Mouse (Mus musculus) forebrain, postnatal 0 days (tissue): ENCODE results near the gene Cckar. TPM values are rescaled to one million over a fixed set of nuclear protein-coding genes. Genes with fewer than 3 reads are reported as not detected.
"Not testable (repeated sequence)": the region's sequence is repeated elsewhere in the genome, so short reads cannot be mapped to it uniquely, and the experiment has no call there.

Source experiments
- ATAC-seq: fragments of 200-750 bp; cut with Nextera tagmentation; 2 replicates; pipeline ENCODE4 v1.8.0; 2017; ENCODE audit warnings: mild to moderate bottlenecking, moderate library complexity
- DNase-seq: peaks from one replicate; pipeline ENCODE4 v3.0.0-alpha.2; 2015
- H3K27ac ChIP-seq: fragments of 300-500 bp; sonication (generic); 2 replicates; pipeline ENCODE4 v1.5.1; 2014; ENCODE audit warnings: low read depth, mild to moderate bottlenecking, antibody characterized with exemption, low read length, moderate library complexity, mixed read lengths
- H3K27me3 ChIP-seq: fragments of 300-500 bp; sonication (generic); 2 replicates; pipeline ENCODE4 v1.6.1; 2014; ENCODE audit warnings: mild to moderate bottlenecking, low read length, mixed read lengths; ENCODE audit not compliant: insufficient read depth
- H3K36me3 ChIP-seq: fragments of 300-500 bp; sonication (generic); 2 replicates; pipeline ENCODE4 v1.6.1; 2014; ENCODE audit warnings: mild to moderate bottlenecking, moderate library complexity; ENCODE audit not compliant: insufficient read depth
- H3K4me1 ChIP-seq: fragments of 300-500 bp; sonication (generic); 2 replicates; pipeline ENCODE4 v1.6.1; 2014; ENCODE audit warnings: antibody characterized with exemption; ENCODE audit not compliant: insufficient read depth
- H3K4me2 ChIP-seq: fragments of 300-500 bp; sonication (generic); 2 replicates; pipeline ENCODE4 v1.6.1; 2014; ENCODE audit warnings: low read depth, mild to moderate bottlenecking, moderate library complexity
- H3K4me3 ChIP-seq: fragments of 300-500 bp; sonication (generic); 2 replicates; pipeline ENCODE4 v1.5.1; 2014; ENCODE audit warnings: low read depth, low read length, mixed read lengths
- H3K9ac ChIP-seq: fragments of 300-500 bp; sonication (generic); 2 replicates; pipeline ENCODE4 v1.6.1; 2014; ENCODE audit warnings: mild to moderate bottlenecking
- H3K9me3 ChIP-seq: fragments of 300-500 bp; sonication (generic); 2 replicates; pipeline ENCODE4 v1.6.1; 2016; ENCODE audit warnings: low read length
- CTCF ChIP-seq: sonication (generic); IDR thresholded peaks from 2 replicates; pipeline ENCODE4 v1.5.1; 2016; ENCODE audit warnings: antibody characterized with exemption, control low read depth, low read depth
- WGBS: fragments of 180-500 bp; shearing (Covaris S2); extraction: QIAGEN DNeasy Blood & Tissue Kit; methylation state at CpG from one replicate; pipeline ENCODE4 v1.1.7; 2014; 5-methylcytosine and 5-hydroxymethylcytosine counted together
- polyA plus RNA-seq: library from polyadenylated mRNA; unstranded; fragments of >200 nt; fragmentation: Nextera tagmentation; extraction: Ambion mirVana; gene quantifications from 2 replicates; pipeline ENCODE4 v1.2.1, GENCODE M21; 2015
- total RNA-seq: library from RNA; depleted of rRNA; stranded (reverse); fragments of >200 nt; gene quantifications from 2 replicates; pipeline ENCODE4 v1.2.3, GENCODE M21; 2014

The Cckar gene
- total and polyA plus RNA-seq, 2 experiments from 2014 or later = 0.74 to 1.3 TPM

DNA sequence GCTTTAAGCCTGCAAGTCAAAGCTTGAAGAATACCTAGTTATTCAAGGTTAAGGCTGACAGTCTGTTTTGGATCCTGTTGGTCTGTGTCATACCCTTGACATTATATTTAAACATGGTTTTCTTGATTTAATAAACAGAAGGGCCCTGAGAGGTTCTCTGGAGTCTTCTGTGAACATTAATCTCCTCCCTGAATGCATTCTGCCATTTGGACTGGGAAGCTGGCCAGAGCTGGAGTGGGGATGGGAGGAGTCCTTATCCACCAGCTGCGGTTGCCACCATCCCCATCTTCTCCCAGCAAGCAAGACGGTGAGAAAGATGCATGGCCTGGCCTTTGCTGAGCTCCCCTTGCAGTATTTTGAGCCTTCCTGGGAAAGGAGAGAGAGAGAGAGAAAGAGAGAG is 21.1 kb downstream of the Cckar start:
- H3K9ac ChIP-seq = no peak overlapping the region
- no peak for TF ChIP-seq CTCF
- ATAC-seq = no peak
- no peak overlapping the region for H3K27ac ChIP-seq
- no peak overlapping the region for H3K4me3 ChIP-seq
- no peaks in the 10 kb centered on the region for H3K36me3 ChIP-seq
- H3K4me2 ChIP-seq = no peak overlapping the region
- H3K27me3 ChIP-seq = no peaks in the 10 kb centered on the region
- H3K4me1 ChIP-seq = no peaks in the 10 kb centered on the region
- no peak for DNase-seq
- no peaks in the 10 kb centered on the region for H3K9me3 ChIP-seq
- 74% methylated on average over 2 of the region's 2 CpGs for WGBS

DNA sequence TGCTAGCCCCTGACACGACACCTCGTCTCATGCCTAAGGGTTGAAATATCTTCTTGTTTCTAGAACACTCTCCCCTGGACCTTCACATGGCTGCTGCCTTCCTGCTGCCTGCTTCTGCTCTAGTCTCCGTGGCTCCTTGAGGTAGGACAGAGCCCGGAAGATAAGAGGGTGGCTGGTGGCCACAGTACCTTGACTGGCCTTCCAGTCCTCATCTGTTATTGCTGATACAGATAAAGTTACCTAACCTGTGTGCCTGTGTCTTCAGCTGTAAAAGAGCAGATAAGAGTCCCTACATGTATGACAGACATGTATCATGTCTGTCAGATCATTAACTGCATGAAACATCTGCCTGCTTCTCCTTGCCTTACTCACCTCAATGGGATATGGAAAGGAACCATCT is 21.9 kb downstream of the Cckar start:
- H3K27ac ChIP-seq = no peak overlapping the region
- WGBS = 93% methylated on average over 4 of the region's 4 CpGs
- DNase-seq = no peak
- no peak overlapping the region for H3K4me2 ChIP-seq
- no peak overlapping the region for H3K4me3 ChIP-seq
- H3K9me3 ChIP-seq = no peaks in the 10 kb centered on the region
- no peak for ATAC-seq
- no peak for TF ChIP-seq CTCF
- no peak overlapping the region for H3K9ac ChIP-seq
- H3K36me3 ChIP-seq = no peaks in the 10 kb centered on the region
- no peaks in the 10 kb centered on the region for H3K4me1 ChIP-seq
- no peaks in the 10 kb centered on the region for H3K27me3 ChIP-seq

DNA sequence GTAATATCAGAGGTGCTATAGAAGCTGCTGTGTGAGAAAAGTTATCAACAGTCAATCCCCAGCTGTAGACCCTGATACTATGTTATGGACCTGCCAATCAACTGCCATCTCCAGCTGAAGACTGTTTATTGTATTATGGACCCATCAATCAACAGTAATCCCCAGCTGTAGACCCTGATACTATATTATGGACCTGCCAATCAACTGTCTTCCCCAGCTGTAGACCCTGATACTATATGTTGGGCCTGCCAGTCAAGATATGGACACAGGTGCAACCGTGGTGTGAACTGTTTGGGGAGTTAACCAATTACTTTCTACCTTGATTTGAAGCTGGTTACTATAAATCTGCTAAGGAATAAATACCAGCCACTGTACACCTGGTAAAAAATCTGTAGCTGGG is 23.1 kb downstream of the Cckar start:
- ATAC-seq = no peak
- Histone ChIP-seq H3K4me1 (no peaks in the 10 kb centered on the region), H3K27ac (no peak overlapping the region), H3K4me3 (no peak overlapping the region), H3K4me2 (no peak overlapping the region), H3K9me3 (no peaks in the 10 kb centered on the region), H3K9ac (no peak overlapping the region), H3K27me3 (no peaks in the 10 kb centered on the region), H3K36me3 (no peaks in the 10 kb centered on the region)
- no peak for TF ChIP-seq CTCF
- 71% methylated on average over 1 of the region's 1 CpGs for WGBS
- no peak for DNase-seq

DNA sequence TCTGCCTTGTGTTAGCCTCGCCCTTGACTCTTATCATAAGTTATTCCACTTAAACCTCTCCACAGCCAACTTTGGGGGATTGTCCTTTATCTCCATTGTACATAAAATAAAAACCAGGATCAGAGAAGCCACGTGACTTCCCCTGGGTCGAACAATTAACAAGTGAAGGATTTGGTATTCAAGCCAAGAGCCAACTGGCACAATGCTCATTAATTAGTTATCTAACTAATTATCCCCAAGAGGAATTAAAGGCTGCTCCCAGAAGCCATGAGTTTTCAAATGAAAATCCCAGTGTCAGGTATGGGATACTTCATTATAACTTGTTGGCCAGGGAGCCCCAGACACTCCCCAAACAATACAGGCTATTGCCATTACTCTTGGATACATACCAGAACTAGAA is 23.6 kb downstream of the Cckar start:
- no peak overlapping the region for H3K9ac ChIP-seq
- H3K4me1 ChIP-seq = no peaks in the 10 kb centered on the region
- no peaks in the 10 kb centered on the region for H3K36me3 ChIP-seq
- no peak overlapping the region for H3K27ac ChIP-seq
- H3K4me2 ChIP-seq = no peak overlapping the region
- H3K4me3 ChIP-seq = no peak overlapping the region
- DNase-seq (no peak), ATAC-seq (no peak)
- no peaks in the 10 kb centered on the region for H3K27me3 ChIP-seq
- TF ChIP-seq CTCF = no peak
- WGBS = 32% methylated on average over 3 of the region's 3 CpGs
- H3K9me3 ChIP-seq = no peaks in the 10 kb centered on the region

DNA sequence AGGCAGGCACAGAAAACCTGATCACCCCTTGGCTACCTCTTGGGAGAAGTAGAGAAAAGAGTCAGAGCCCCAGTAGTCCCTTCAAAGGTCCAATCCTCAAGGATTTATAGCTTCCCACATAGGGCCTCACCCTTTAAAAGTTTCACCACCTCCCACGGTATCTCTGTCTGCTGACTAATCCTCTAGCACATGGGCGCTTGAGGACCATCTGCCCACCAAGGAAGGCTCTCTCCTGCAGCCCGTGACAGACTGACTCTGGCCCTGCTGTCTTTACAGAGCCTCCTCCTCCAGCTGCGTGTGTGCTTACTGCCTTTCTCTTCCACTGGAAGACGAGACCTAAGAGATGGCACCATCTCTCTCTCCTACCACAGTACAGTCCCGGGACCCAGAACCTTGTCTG is 27.9 kb downstream of the Cckar start:
- WGBS = 73% methylated on average over 6 of the region's 6 CpGs
- no peak for ATAC-seq
- Histone ChIP-seq H3K36me3 (no peaks in the 10 kb centered on the region), H3K27me3 (no peaks in the 10 kb centered on the region; the same call in 1 of the 2 replicates), H3K9ac (no peak overlapping the region), H3K4me1 (no peaks in the 10 kb centered on the region), H3K4me2 (no peak overlapping the region), H3K4me3 (no peak overlapping the region), H3K9me3 (no peaks in the 10 kb centered on the region), H3K27ac (no peak overlapping the region)
- TF ChIP-seq CTCF = no peak
- no peak for DNase-seq

DNA sequence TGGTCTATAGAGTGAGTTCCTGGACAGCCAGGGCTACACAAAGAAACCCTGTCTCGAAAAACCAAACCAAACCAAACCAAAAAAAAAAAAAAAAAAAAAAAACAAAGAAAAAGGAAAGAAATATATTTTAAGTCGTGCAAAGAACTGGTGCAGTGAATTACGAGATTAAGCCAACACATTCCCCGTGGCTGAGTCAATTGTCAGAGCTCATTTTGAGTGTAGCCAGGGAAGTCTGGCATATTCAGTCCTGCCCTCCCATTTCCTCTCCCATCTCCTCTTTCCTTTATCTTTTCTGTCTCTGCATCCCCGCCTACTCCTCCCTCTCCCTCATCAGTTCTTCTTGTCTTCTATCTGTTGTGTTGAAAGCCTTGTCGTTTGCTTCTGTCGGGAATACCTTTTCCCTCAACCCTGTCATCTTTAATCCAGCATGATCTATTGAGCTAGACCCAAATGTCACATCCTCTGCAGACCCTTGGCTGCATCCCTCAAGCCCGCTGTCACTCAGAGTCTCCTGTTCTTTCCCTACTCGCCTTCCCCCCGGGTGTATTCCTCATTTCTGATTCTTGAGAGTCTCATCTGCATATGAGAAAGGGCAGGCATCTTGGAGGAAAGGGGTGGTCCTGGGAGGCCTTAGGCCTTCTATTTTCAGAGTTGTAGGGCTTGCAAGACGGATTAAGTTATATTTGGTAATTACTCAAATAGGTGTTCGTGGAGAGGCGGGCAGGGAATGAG is 29.3 kb downstream of the Cckar start:
- ATAC-seq (no peak), DNase-seq (no peak)
- H3K9me3 ChIP-seq = no peaks in the 10 kb centered on the region
- no peaks in the 10 kb centered on the region; the same call in 1 of the 2 replicates for H3K27me3 ChIP-seq
- no peak overlapping the region for H3K4me3 ChIP-seq
- no peaks in the 10 kb centered on the region for H3K36me3 ChIP-seq
- TF ChIP-seq CTCF = no peak
- no peak overlapping the region for H3K9ac ChIP-seq
- no peak overlapping the region for H3K4me2 ChIP-seq
- no peak overlapping the region for H3K27ac ChIP-seq
- no peaks in the 10 kb centered on the region for H3K4me1 ChIP-seq
- 52% methylated on average over 13 of the region's 13 CpGs for WGBS

DNA sequence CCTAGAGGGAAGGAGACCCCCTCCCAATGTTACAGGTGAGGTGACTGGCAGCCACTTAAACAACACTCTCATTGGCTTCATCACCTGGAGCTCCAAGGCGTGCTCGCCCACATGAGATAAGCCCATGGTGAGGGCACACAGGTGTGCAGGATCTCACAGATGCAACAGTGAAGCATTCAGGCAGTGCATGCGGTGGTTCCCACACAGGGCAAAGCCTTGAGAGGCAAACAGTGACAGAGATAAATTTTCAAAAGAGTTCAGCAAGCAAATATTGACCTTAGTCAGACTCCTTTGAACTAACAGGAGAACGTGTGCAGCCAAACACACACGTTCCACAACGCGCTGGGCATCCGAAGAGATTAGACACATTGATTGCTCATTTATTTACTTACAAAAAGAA is 30.8 kb downstream of the Cckar start:
- no peaks in the 10 kb centered on the region for H3K9me3 ChIP-seq
- H3K4me3 ChIP-seq = no peak overlapping the region
- H3K4me2 ChIP-seq = no peak overlapping the region
- no peaks in the 10 kb centered on the region for H3K36me3 ChIP-seq
- ATAC-seq (no peak), DNase-seq (no peak)
- no peaks in the 10 kb centered on the region; the same call in 1 of the 2 replicates for H3K27me3 ChIP-seq
- TF ChIP-seq CTCF = no peak
- no peaks in the 10 kb centered on the region for H3K4me1 ChIP-seq
- WGBS = 85% methylated on average over 8 of the region's 8 CpGs
- H3K9ac ChIP-seq = no peak overlapping the region
- H3K27ac ChIP-seq = no peak overlapping the region

DNA sequence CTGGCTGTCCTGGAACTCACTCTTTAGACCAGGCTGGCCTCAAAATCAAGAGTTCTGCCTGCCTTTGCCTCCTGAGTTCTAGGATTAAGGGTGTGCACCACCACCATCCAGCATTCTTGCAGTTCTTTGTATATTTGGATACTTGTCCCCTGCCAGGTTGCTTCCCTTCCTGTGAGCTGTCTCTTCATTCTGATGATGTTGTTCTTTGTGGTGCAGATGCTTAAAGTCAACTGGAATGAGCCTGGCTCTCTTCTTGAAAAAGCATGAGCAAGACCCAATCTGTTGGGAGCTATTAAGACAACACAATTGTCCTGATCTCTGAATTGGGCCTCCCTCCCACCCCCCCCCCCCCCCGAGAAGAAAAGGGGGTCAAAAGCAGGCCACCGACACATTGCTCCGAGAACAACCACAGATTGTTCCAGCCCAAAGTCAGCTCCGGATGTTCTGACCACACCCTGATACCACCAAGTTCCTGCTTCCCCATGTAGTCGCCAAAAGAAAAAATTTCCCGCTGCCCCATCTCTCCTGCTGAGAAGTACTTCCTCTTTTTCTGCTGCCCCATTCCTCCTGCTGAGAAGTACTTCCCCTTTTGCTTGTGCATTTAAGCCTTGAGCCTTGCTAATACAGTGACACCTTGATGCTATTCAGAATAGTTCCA is 33.9 kb downstream of the Cckar start:
- not testable (repeated sequence) for ATAC-seq, H3K4me2 ChIP-seq, H3K9me3 ChIP-seq, H3K27ac ChIP-seq, H3K4me3 ChIP-seq, H3K4me1 ChIP-seq, H3K27me3 ChIP-seq, DNase-seq, H3K9ac ChIP-seq, H3K36me3 ChIP-seq
- 82% methylated on average over 6 of the region's 6 CpGs for WGBS
